Comparison of ENCODE assay signal across 8 mouse cellular contexts in genomic region chr4:83830891-83831880, GRCm38 (mm10).
DNase-seq lines count a peak whose midpoint lies in the region; ATAC-seq lines count a peak whose summit lies in the region.

No protein-coding gene starts in this region.

- no peaks in the 10 kb centered on the region for H3K4me1 ChIP-seq in midbrain, embryonic 12.5 days
- no peaks in the 10 kb centered on the region for H3K4me1 ChIP-seq in midbrain, embryonic 10.5 days
- no peaks in the 10 kb centered on the region for H3K4me1 ChIP-seq in intestine, embryonic 16.5 days (ENCODE audit: control insufficient read depth, insufficient read depth, low read length)
- no peaks in the 10 kb centered on the region for H3K4me1 ChIP-seq in neural tube, embryonic 11.5 days (ENCODE audit: control insufficient read depth, insufficient read depth, low read length)

- H3K27me3 ChIP-seq in midbrain, embryonic 12.5 days, result no peaks in the 10 kb centered on the region
- H3K27me3 ChIP-seq in midbrain, embryonic 10.5 days (ENCODE audit: low read depth, poor library complexity, severe bottlenecking), result no peaks in the 10 kb centered on the region
- no peaks in the 10 kb centered on the region for H3K27me3 ChIP-seq in intestine, embryonic 16.5 days (replicated peaks; ENCODE audit: control insufficient read depth, insufficient read depth, low read length)
- H3K27me3 ChIP-seq in neural tube, embryonic 11.5 days (ENCODE audit: control insufficient read depth, insufficient read depth, low read length), result no peaks in the 10 kb centered on the region

- DNase-seq in midbrain, embryonic 10.5 days (ENCODE audit: low spot score), result no peak
- DNase-seq in gastrocnemius, postnatal 14 days, result peak; percentile 21
- DNase-seq in neural tube, embryonic 11.5 days (ENCODE audit: low spot score), result peak; percentile 43
- DNase-seq in urinary bladder, adult 18-20 months (ENCODE audit: low spot score in 2 of 2), result no peak
- no peak for DNase-seq in layer of hippocampus, postnatal 25 days (ENCODE audit: extremely low spot score in 1 of 2, low spot score in 1 of 2)
- DNase-seq in cerebellum, adult 9-11 months, result no peak

- peak; percentile 58; the same call in 1 of the 2 replicates for ATAC-seq in midbrain, embryonic 12.5 days (ENCODE audit: low FRiP score, low read depth)
- ATAC-seq in intestine, embryonic 16.5 days, result peak; percentile 55; the same call in 1 of the 2 replicates
- no peak for ATAC-seq in neural tube, embryonic 11.5 days (ENCODE audit: insufficient read depth, low FRiP score, low TSS enrichment)

- no peaks in the 10 kb centered on the region for H3K9me3 ChIP-seq in midbrain, embryonic 12.5 days
- no peaks in the 10 kb centered on the region for H3K9me3 ChIP-seq in midbrain, embryonic 10.5 days (replicated peaks)
- H3K9me3 ChIP-seq in intestine, embryonic 16.5 days (ENCODE audit: control insufficient read depth, low read length), result no peaks in the 10 kb centered on the region
- no peaks in the 10 kb centered on the region for H3K9me3 ChIP-seq in neural tube, embryonic 11.5 days (ENCODE audit: control insufficient read depth, low read length)

- H3K4me3 ChIP-seq in midbrain, embryonic 12.5 days, result no peak overlapping the region
- no peak overlapping the region for H3K4me3 ChIP-seq in midbrain, embryonic 10.5 days
- H3K4me3 ChIP-seq in intestine, embryonic 16.5 days (ENCODE audit: low read length), result no peak overlapping the region
- H3K4me3 ChIP-seq in neural tube, embryonic 11.5 days (ENCODE audit: low read depth, low read length), result no peak overlapping the region

- H3K27ac ChIP-seq in midbrain, embryonic 12.5 days (replicated peaks), result no peak overlapping the region
- no peak overlapping the region for H3K27ac ChIP-seq in midbrain, embryonic 10.5 days (replicated peaks)
- H3K27ac ChIP-seq in intestine, embryonic 16.5 days (ENCODE audit: low read length), result no peak overlapping the region
- H3K27ac ChIP-seq in neural tube, embryonic 11.5 days (ENCODE audit: low read depth, low read length), result no peak overlapping the region

- intact Hi-C loops in gastrocnemius, postnatal 14 days (cut with DNase I; ENCODE audit: low total_unique reads), result no loop called here

- no peak overlapping the region for H3K4me2 ChIP-seq in midbrain, embryonic 12.5 days (replicated peaks)
- no peak overlapping the region for H3K4me2 ChIP-seq in intestine, embryonic 16.5 days (ENCODE audit: low read depth, low read length)
- H3K4me2 ChIP-seq in neural tube, embryonic 11.5 days (ENCODE audit: low read depth), result no peak overlapping the region

- H3K36me3 ChIP-seq in midbrain, embryonic 12.5 days, result no peaks in the 10 kb centered on the region
- H3K36me3 ChIP-seq in midbrain, embryonic 10.5 days, result no peaks in the 10 kb centered on the region
- no peaks in the 10 kb centered on the region for H3K36me3 ChIP-seq in intestine, embryonic 16.5 days (ENCODE audit: control insufficient read depth, insufficient read depth, low read length)
- H3K36me3 ChIP-seq in neural tube, embryonic 11.5 days (ENCODE audit: control insufficient read depth, insufficient read depth, low read length), result no peaks in the 10 kb centered on the region

- WGBS in midbrain, embryonic 12.5 days, result 68% methylated on average over 13 of the region's 13 CpGs
- 75% methylated on average over 13 of the region's 13 CpGs for WGBS in midbrain, embryonic 10.5 days
- 40% methylated on average over 13 of the region's 13 CpGs for WGBS in intestine, embryonic 16.5 days
- WGBS in neural tube, embryonic 11.5 days, result 70% methylated on average over 13 of the region's 13 CpGs

- no peak overlapping the region for H3K9ac ChIP-seq in midbrain, embryonic 12.5 days (replicated peaks)
- H3K9ac ChIP-seq in intestine, embryonic 16.5 days (ENCODE audit: low read depth, low read length), result no peak overlapping the region
- no peak overlapping the region for H3K9ac ChIP-seq in neural tube, embryonic 11.5 days (ENCODE audit: low read length)

Comparison
In these comparisons a context has a peak if more than half of its experiments do, and no peak if none do; other contexts are left out.
1. DNase-seq: peak in gastrocnemius, postnatal 14 days (single experiment) and neural tube, embryonic 11.5 days (single experiment); none in midbrain, embryonic 10.5 days (single experiment), urinary bladder, adult 18-20 months (0 of 2), layer of hippocampus, postnatal 25 days (0 of 2) and cerebellum, adult 9-11 months (single experiment).